Mouse (Mus musculus): ENCODE results near the gene Slitrk1. TPM values are rescaled to one million over a fixed set of nuclear protein-coding genes. Genes with fewer than 3 reads are reported as not detected.

Gene Slitrk1
- not detected for polyA plus RNA-seq (2017; shearing (Covaris generic))

DNA sequence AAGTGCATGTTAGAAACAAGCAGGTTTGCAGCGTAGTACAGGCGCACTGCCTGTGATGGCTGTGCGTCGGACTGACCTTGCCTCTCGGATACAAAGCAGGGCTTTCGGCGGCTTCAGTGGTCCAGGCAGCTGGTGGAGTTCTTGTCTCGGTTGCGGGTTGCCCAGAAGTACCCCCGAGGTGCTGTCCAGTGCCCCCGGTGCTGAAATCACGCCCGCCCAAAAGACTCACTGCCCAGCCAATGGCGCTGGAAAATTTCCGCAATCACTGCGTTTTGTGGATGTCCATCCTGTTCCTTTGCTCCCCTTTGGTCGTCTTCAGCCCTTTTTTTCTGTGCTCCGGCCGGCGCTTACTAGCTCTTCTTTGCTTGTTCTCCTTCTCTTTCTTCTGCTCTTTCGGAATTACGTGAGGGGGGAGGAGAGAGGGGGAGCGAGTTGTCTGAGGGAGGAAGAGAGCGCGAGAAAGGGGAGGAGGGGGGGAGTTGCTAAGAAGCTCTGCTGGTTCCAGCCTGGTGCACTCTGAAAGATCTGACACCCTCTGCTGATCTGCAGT is at the start of gene Slitrk1:
Gene Slitrk1 (minus strand): TSS at position 445 of the 550 bp plus-strand sequence.

